Mouse (Mus musculus): ENCODE data around the gene Nxph4. TPM values are rescaled to one million over a fixed set of nuclear protein-coding genes. Genes with fewer than 3 reads are reported as not detected.

Gene Nxph4
- 21.7 and 25.1 TPM in 2 replicates for polyA plus RNA-seq (2015; fragmentation: Nextera tagmentation; extraction: Ambion mirVana)

- under 1% methylated on average over 63 of the region's 78 CpGs for WGBS
- Histone ChIP-seq H3K4me1 (peaks cover 63% of the 10 kb centered on the region), H3K4me3 (peak within 1 kb of the TSS; percentile 46), H3K27me3 (peaks cover 74% of the 10 kb centered on the region), H3K27ac (no peak within 1 kb of the TSS), H3K9me3 (no peaks in the 10 kb centered on the region), H3K9ac (peak within 1 kb of the TSS; percentile 10; the same call in 1 of the 2 replicates), H3K4me2 (peak within 1 kb of the TSS; percentile 83), H3K36me3 (peaks cover 9% of the 10 kb centered on the region)
- ATAC-seq (ENCODE audit: insufficient number of reproducible peaks, low FRiP score, low TSS enrichment, low read depth) = no peak
These were observed at the start of gene Nxph4 for GRCm38 (mm10) chr10:127534036-127534928. TSS of gene Nxph4 (minus strand) at chr10:127534559.

GRCm38 (mm10) chr10:127583649-127584048, 49.3 kb upstream of the Nxph4 start:
- 82% methylated on average over 8 of the region's 8 CpGs for whole genome bisulfite sequencing
- H3K27me3 ChIP-seq = no peaks in the 10 kb centered on the region
- ATAC-seq (ENCODE audit: insufficient number of reproducible peaks, low FRiP score, low TSS enrichment, low read depth) = no peak

GRCm38 (mm10) chr10:127581291-127581690, 46.9 kb upstream of the Nxph4 start:
- no peak overlapping the region for H3K9ac ChIP-seq
- H3K36me3 ChIP-seq = peaks cover 99% of the 10 kb centered on the region
- no peaks in the 10 kb centered on the region for H3K4me1 ChIP-seq
- WGBS = 90% methylated on average over 9 of the region's 9 CpGs
- no peaks in the 10 kb centered on the region for H3K9me3 ChIP-seq
- no peak for ATAC-seq (ENCODE audit: insufficient number of reproducible peaks, low FRiP score, low TSS enrichment, low read depth)
- H3K4me2 ChIP-seq = no peak overlapping the region
- H3K4me3 ChIP-seq = no peak overlapping the region
- H3K27me3 ChIP-seq = no peaks in the 10 kb centered on the region
- H3K27ac ChIP-seq = no peak overlapping the region

More at GRCm38 (mm10) chr10:127583649-127584048, 49.3 kb upstream of the Nxph4 start:
- H3K36me3 ChIP-seq = peaks cover 98% of the 10 kb centered on the region
- no peak overlapping the region for H3K4me3 ChIP-seq
- H3K4me2 ChIP-seq = no peak overlapping the region
- no peaks in the 10 kb centered on the region for H3K9me3 ChIP-seq
- H3K9ac ChIP-seq = no peak overlapping the region
- H3K4me1 ChIP-seq = no peaks in the 10 kb centered on the region
- H3K27ac ChIP-seq = no peak overlapping the region

- Histone ChIP-seq H3K27ac (no peak overlapping the region), H3K4me2 (no peak overlapping the region), H3K4me1 (no peaks in the 10 kb centered on the region), H3K36me3 (peaks cover 99% of the 10 kb centered on the region), H3K4me3 (no peak overlapping the region), H3K9ac (no peak overlapping the region), H3K9me3 (no peaks in the 10 kb centered on the region), H3K27me3 (no peaks in the 10 kb centered on the region)
- 83% methylated on average over 15 of the region's 15 CpGs for WGBS
- ATAC-seq (ENCODE audit: insufficient number of reproducible peaks, low FRiP score, low TSS enrichment, low read depth) = no peak
These were observed 43.6 kb upstream of the Nxph4 start for GRCm38 (mm10) chr10:127577982-127578381.

- H3K27ac ChIP-seq = no peak overlapping the region
- ATAC-seq (ENCODE audit: insufficient number of reproducible peaks, low FRiP score, low TSS enrichment, low read depth) = no peak
- no peak overlapping the region for H3K4me2 ChIP-seq
- no peaks in the 10 kb centered on the region for H3K27me3 ChIP-seq
- no peaks in the 10 kb centered on the region for H3K4me1 ChIP-seq
- peaks cover 99% of the 10 kb centered on the region for H3K36me3 ChIP-seq
- 85% methylated on average over 9 of the region's 9 CpGs for WGBS
- H3K9ac ChIP-seq = no peak overlapping the region
- H3K4me3 ChIP-seq = no peak overlapping the region
- H3K9me3 ChIP-seq = no peaks in the 10 kb centered on the region
These were observed 42.8 kb upstream of the Nxph4 start for GRCm38 (mm10) chr10:127577156-127577555.

- H3K4me3 ChIP-seq = no peak overlapping the region
- no peaks in the 10 kb centered on the region for H3K9me3 ChIP-seq
- H3K27me3 ChIP-seq = no peaks in the 10 kb centered on the region
- H3K36me3 ChIP-seq = peaks cover 99% of the 10 kb centered on the region
- ATAC-seq (ENCODE audit: insufficient number of reproducible peaks, low FRiP score, low TSS enrichment, low read depth) = no peak
- no peak overlapping the region for H3K9ac ChIP-seq
- no peak overlapping the region for H3K4me2 ChIP-seq
- H3K27ac ChIP-seq = no peak overlapping the region
- H3K4me1 ChIP-seq = no peaks in the 10 kb centered on the region
- 60% methylated on average over 18 of the region's 18 CpGs for WGBS
These were observed 42.1 kb upstream of the Nxph4 start for GRCm38 (mm10) chr10:127576381-127576961.

- Histone ChIP-seq H3K4me3 (no peak overlapping the region), H3K4me2 (no peak overlapping the region), H3K4me1 (no peaks in the 10 kb centered on the region), H3K9me3 (no peaks in the 10 kb centered on the region), H3K27me3 (no peaks in the 10 kb centered on the region), H3K36me3 (peaks cover 98% of the 10 kb centered on the region), H3K27ac (no peak overlapping the region), H3K9ac (no peak overlapping the region)
- ATAC-seq (ENCODE audit: insufficient number of reproducible peaks, low FRiP score, low TSS enrichment, low read depth) = no peak
- 89% methylated on average over 7 of the region's 7 CpGs for WGBS
These were observed 41.4 kb upstream of the Nxph4 start for GRCm38 (mm10) chr10:127575741-127576140.

GRCm38 (mm10) chr10:127572281-127572680, 37.9 kb upstream of the Nxph4 start:
- peaks cover 6% of the 10 kb centered on the region; the same call in 1 of the 2 replicates for H3K4me1 ChIP-seq
- H3K9me3 ChIP-seq = no peaks in the 10 kb centered on the region
- H3K9ac ChIP-seq = no peak overlapping the region
- no peaks in the 10 kb centered on the region for H3K27me3 ChIP-seq
- H3K36me3 ChIP-seq = peaks cover 87% of the 10 kb centered on the region
- no peak overlapping the region for H3K27ac ChIP-seq
- H3K4me3 ChIP-seq = no peak overlapping the region
- ATAC-seq (ENCODE audit: insufficient number of reproducible peaks, low FRiP score, low TSS enrichment, low read depth) = no peak
- H3K4me2 ChIP-seq = no peak overlapping the region
- WGBS = 92% methylated on average over 5 of the region's 5 CpGs

GRCm38 (mm10) chr10:127570937-127571641, 36.7 kb upstream of the Nxph4 start:
- 90% methylated on average over 17 of the region's 17 CpGs for WGBS
- ATAC-seq (ENCODE audit: insufficient number of reproducible peaks, low FRiP score, low TSS enrichment, low read depth) = no peak
- H3K27me3 ChIP-seq = no peaks in the 10 kb centered on the region
- H3K9me3 ChIP-seq = no peaks in the 10 kb centered on the region
- H3K9ac ChIP-seq = no peak overlapping the region
- H3K36me3 ChIP-seq = peaks cover 87% of the 10 kb centered on the region
- peak overlapping the region; percentile 47 for H3K27ac ChIP-seq
- H3K4me2 ChIP-seq = no peak overlapping the region
- H3K4me1 ChIP-seq = peaks cover 6% of the 10 kb centered on the region; the same call in 1 of the 2 replicates
- H3K4me3 ChIP-seq = no peak overlapping the region

GRCm38 (mm10) chr10:127570384-127570783, 36.0 kb upstream of the Nxph4 start:
- 67% methylated on average over 6 of the region's 6 CpGs for WGBS

GRCm38 (mm10) chr10:127569450-127569849, 35.1 kb upstream of the Nxph4 start:
- WGBS = 27% methylated on average over 3 of the region's 3 CpGs
- no peak overlapping the region for H3K4me3 ChIP-seq

More at GRCm38 (mm10) chr10:127570384-127570783, 36.0 kb upstream of the Nxph4 start:
- Histone ChIP-seq H3K4me1 (peaks cover 6% of the 10 kb centered on the region; the same call in 1 of the 2 replicates), H3K4me2 (no peak overlapping the region), H3K27me3 (no peaks in the 10 kb centered on the region), H3K4me3 (no peak overlapping the region), H3K27ac (peak overlapping the region; percentile 69), H3K36me3 (peaks cover 85% of the 10 kb centered on the region), H3K9me3 (no peaks in the 10 kb centered on the region), H3K9ac (no peak overlapping the region; the same call in 1 of the 2 replicates)
- ATAC-seq (ENCODE audit: insufficient number of reproducible peaks, low FRiP score, low TSS enrichment, low read depth) = 0 out of 2 replicates have a peak, but pooled peaks have one; percentile 12

More at GRCm38 (mm10) chr10:127569450-127569849, 35.1 kb upstream of the Nxph4 start:
- H3K9me3 ChIP-seq = no peaks in the 10 kb centered on the region
- peak overlapping the region; percentile 14; the same call in 1 of the 2 replicates for H3K27ac ChIP-seq
- H3K9ac ChIP-seq = no peak overlapping the region
- no peak overlapping the region for H3K4me2 ChIP-seq
- peaks cover 9% of the 10 kb centered on the region for H3K4me1 ChIP-seq
- peaks cover 82% of the 10 kb centered on the region for H3K36me3 ChIP-seq
- ATAC-seq (ENCODE audit: insufficient number of reproducible peaks, low FRiP score, low TSS enrichment, low read depth) = no peak
- H3K27me3 ChIP-seq = no peaks in the 10 kb centered on the region

All from limb, embryonic 15.5 days (tissue).